Mouse (Mus musculus) hindbrain, embryonic 14.5 days (tissue): ENCODE data around the gene Dock1. TPM values are rescaled to one million over a fixed set of nuclear protein-coding genes. Genes with fewer than 3 reads are reported as not detected.

Experiments used
- ATAC-seq: fragments of 200-750 bp; cut with Nextera tagmentation; 2 replicates; pipeline ENCODE4 v1.8.0; 2017; ENCODE audit warnings: moderate number of reproducible peaks, mild to moderate bottlenecking, moderate TSS enrichment, moderate library complexity; ENCODE audit not compliant: low FRiP score
- DNase-seq: peaks from one replicate; pipeline ENCODE4 v3.0.0-alpha.2; 2015; ENCODE audit warnings: low spot score
- H3K27ac ChIP-seq: fragments of 300-500 bp; sonication (generic); 2 replicates; pipeline ENCODE4 v1.5.1; 2014; ENCODE audit warnings: mild to moderate bottlenecking, moderate library complexity
- H3K27me3 ChIP-seq: fragments of 300-500 bp; sonication (generic); 2 replicates; pipeline ENCODE4 v1.6.1; 2014; ENCODE audit warnings: mild to moderate bottlenecking, low read length, mixed read lengths; ENCODE audit not compliant: control insufficient read depth, insufficient read depth
- H3K36me3 ChIP-seq: fragments of 300-500 bp; sonication (generic); replicated peaks from 2 replicates; pipeline ENCODE4 v1.6.1; 2014; ENCODE audit not compliant: control insufficient read depth, insufficient read depth
- H3K4me1 ChIP-seq: fragments of 300-500 bp; sonication (generic); replicated peaks from 2 replicates; pipeline ENCODE4 v1.6.1; 2014; ENCODE audit warnings: antibody characterized with exemption, low read length, mixed read lengths; ENCODE audit not compliant: control insufficient read depth, insufficient read depth
- H3K4me2 ChIP-seq: fragments of 300-500 bp; sonication (generic); replicated peaks from 2 replicates; pipeline ENCODE4 v1.6.1; 2014; ENCODE audit warnings: mild to moderate bottlenecking, moderate library complexity
- H3K4me3 ChIP-seq: fragments of 300-500 bp; sonication (generic); replicated peaks from 2 replicates; pipeline ENCODE4 v1.5.1; 2014; ENCODE audit warnings: mild to moderate bottlenecking, low read length
- H3K9ac ChIP-seq: fragments of 300-500 bp; sonication (generic); 2 replicates; pipeline ENCODE4 v1.6.1; 2014
- H3K9me3 ChIP-seq: fragments of 300-500 bp; sonication (generic); 2 replicates; pipeline ENCODE4 v1.6.1; 2016; ENCODE audit warnings: low read length; ENCODE audit not compliant: control insufficient read depth
- WGBS: fragments of 180-500 bp; shearing (Covaris S2); extraction: QIAGEN DNeasy Blood & Tissue Kit; methylation state at CpG from one replicate; pipeline ENCODE4 v1.1.7; 2014; 5-methylcytosine and 5-hydroxymethylcytosine counted together
- polyA plus RNA-seq: library from polyadenylated mRNA; unstranded; fragments of >200 nt; fragmentation: Nextera tagmentation; extraction: Ambion mirVana; gene quantifications from 2 replicates; pipeline ENCODE4 v1.2.1, GENCODE M21; 2014

Gene Dock1
- polyA plus RNA-seq, 1 experiment from 2014 or later, result 9.9 TPM

DNA sequence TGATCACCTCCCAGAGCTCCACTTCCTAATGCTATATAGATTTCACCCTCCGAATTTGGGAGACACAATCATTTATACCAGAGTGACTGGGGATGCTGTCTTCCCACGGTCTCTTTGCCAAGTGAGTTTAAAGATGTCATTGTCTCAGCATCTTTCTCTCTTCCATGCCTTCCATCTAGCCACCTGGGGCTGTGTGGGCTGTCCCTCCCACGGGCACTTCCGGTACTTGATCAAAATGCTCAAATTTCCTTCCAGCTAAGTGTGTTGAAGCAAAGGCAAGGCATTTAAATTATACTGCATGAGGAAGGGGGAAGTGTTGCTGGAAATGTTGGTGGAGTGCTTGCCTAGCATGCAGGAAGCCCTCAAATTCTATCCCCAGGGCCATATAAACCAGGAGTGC is 388.6 kb downstream of the Dock1 start:
- no peak overlapping the region for H3K27ac ChIP-seq
- H3K9me3 ChIP-seq, result peaks cover 14% of the 10 kb centered on the region

DNA sequence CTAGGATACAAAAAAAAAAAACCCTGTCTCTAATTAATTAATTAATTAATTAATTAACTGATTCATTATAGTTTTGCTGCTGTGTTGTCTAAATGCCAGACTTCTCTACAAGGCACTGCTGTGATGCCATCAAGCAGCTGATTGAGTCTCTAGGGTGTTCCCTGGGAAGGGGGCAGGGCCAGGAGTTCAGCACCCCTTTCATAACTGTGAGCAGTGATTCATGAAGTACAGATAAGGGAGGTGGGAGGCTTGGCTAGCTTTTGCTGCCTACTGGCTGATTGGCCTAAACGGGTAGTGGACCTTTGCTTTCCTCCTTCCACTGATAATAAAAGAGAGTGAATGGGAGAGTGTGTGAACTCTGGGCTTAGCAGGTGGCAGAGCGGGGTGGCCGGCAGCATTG is 389.1 kb downstream of the Dock1 start:
- DNase-seq, result no peak
- no peak overlapping the region for H3K4me3 ChIP-seq
- no peak overlapping the region for H3K27ac ChIP-seq
- no peaks in the 10 kb centered on the region for H3K4me1 ChIP-seq
- ATAC-seq, result no peak
- H3K9me3 ChIP-seq, result peaks cover 14% of the 10 kb centered on the region
- 83% methylated on average over 3 of the region's 3 CpGs for WGBS
- no peak overlapping the region for H3K9ac ChIP-seq
- no peaks in the 10 kb centered on the region for H3K27me3 ChIP-seq
- H3K36me3 ChIP-seq, result no peaks in the 10 kb centered on the region
- no peak overlapping the region for H3K4me2 ChIP-seq

More for the DNA sequence above, 388.6 kb downstream of the Dock1 start:
- DNase-seq (no peak), ATAC-seq (no peak)
- no peak overlapping the region for H3K4me2 ChIP-seq
- no peaks in the 10 kb centered on the region for H3K36me3 ChIP-seq
- no peaks in the 10 kb centered on the region for H3K4me1 ChIP-seq
- H3K27me3 ChIP-seq, result no peaks in the 10 kb centered on the region
- H3K9ac ChIP-seq, result no peak overlapping the region
- 84% methylated on average over 4 of the region's 4 CpGs for WGBS
- H3K4me3 ChIP-seq, result no peak overlapping the region

DNA sequence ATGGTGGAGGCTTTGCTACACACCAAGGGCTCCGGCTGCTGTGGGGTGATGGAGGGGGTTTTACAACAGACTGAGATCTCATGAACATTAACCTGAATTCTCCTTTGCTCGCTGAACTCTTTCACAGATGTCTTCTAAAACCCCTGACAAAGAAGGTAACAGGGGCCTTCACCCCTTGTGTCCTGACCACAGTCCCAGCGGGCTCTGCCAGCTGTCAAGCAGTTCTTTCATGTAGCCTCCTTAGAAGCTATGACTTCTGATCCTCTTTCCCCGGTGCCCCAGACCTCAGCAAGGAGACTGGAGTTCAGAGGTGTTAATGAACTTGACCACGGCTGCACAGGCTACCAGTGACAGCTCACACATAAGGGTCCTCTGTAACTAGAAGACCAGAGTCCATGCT is 393.4 kb downstream of the Dock1 start:
- Histone ChIP-seq H3K9ac (no peak overlapping the region), H3K36me3 (no peaks in the 10 kb centered on the region), H3K27me3 (no peaks in the 10 kb centered on the region), H3K9me3 (peaks cover 14% of the 10 kb centered on the region), H3K27ac (no peak overlapping the region), H3K4me1 (0 out of 2 replicates have a peak, but pooled peaks cover 3% of the 10 kb centered on the region), H3K4me3 (no peak overlapping the region), H3K4me2 (no peak overlapping the region)
- DNase-seq, result no peak
- no peak for ATAC-seq
- WGBS, result 92% methylated on average over 5 of the region's 5 CpGs

DNA sequence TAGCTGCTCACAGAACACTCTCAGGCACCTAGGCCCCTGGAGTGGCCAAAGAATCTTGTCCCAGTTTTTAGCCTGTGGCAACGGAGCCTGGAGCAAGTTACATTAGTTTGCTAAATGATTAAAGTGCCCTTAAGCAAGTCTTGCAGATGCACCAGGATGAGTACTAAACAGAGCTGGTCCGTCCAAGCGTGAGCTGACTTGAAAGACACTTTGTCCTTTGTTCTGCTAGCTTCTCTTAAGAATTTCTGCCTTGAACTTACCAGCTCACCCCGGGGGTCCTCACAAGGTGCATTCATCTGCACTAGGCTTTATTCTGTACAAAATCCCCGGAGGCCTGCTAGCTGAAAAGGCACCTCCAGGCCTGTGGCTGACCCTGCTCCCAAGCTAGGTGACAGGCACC is 394.8 kb downstream of the Dock1 start:
- WGBS, result 31% methylated on average over 5 of the region's 5 CpGs
- H3K4me2 ChIP-seq, result no peak overlapping the region
- H3K27me3 ChIP-seq, result no peaks in the 10 kb centered on the region
- no peak overlapping the region for H3K4me3 ChIP-seq
- no peak for DNase-seq
- no peak overlapping the region for H3K9ac ChIP-seq
- peaks cover 8% of the 10 kb centered on the region for H3K9me3 ChIP-seq
- H3K36me3 ChIP-seq, result no peaks in the 10 kb centered on the region
- ATAC-seq, result no peak
- H3K27ac ChIP-seq, result no peak overlapping the region
- 0 out of 2 replicates have a peak, but pooled peaks cover 3% of the 10 kb centered on the region for H3K4me1 ChIP-seq

DNA sequence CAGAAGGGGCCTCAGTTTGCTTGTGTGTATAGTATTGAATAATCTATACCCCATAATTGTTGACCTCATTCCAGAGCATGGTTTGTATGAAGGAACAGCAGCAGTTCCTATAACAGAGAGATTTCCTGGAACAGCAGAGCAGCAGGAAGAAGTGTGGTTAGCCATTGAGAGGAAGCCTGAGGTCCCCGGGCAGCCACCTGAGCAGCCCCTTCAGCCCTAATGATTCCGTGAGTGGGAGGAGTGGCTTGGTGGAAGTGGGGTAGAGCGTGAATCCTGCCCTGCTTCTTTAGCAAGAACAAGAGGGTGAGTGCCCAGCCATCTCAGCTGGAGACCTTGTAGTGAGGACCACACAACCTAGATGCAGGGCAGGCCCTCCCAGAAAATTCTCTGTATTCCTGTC is 398.4 kb downstream of the Dock1 start:
- no peak for ATAC-seq
- no peaks in the 10 kb centered on the region for H3K36me3 ChIP-seq

DNA sequence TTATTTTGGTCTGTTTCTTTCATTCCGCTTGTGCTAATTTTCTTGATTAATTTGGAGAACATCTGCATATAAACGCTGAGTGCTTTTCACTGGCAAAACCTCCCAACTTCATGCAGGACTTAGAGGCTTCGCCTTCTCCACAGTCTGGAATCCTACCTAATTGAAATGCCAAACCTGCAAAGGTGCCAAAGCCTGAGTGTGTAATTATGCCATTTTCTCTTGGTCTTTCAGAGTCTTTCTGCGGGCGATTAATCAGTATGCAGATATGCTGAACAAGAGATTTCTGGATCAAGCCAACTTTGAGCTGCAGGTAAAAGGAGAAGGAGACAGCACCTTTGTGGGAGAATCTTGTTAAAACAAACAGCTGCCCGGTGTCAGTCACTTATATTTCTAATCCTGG is 406.4 kb downstream of the Dock1 start:
- ATAC-seq (no peak), DNase-seq (no peak)
- H3K9me3 ChIP-seq, result no peaks in the 10 kb centered on the region
- no peak overlapping the region for H3K4me2 ChIP-seq
- H3K27me3 ChIP-seq, result no peaks in the 10 kb centered on the region
- WGBS, result 80% methylated on average over 6 of the region's 6 CpGs
- H3K4me1 ChIP-seq, result no peaks in the 10 kb centered on the region; the same call in 1 of the 2 replicates
- no peak overlapping the region for H3K27ac ChIP-seq
- H3K36me3 ChIP-seq, result no peaks in the 10 kb centered on the region
- no peak overlapping the region for H3K4me3 ChIP-seq
- H3K9ac ChIP-seq, result no peak overlapping the region

More for the DNA sequence above, 398.4 kb downstream of the Dock1 start:
- 90% methylated on average over 3 of the region's 3 CpGs for WGBS
- Histone ChIP-seq H3K4me1 (0 out of 2 replicates have a peak, but pooled peaks cover 3% of the 10 kb centered on the region), H3K4me3 (no peak overlapping the region), H3K27me3 (no peaks in the 10 kb centered on the region), H3K27ac (no peak overlapping the region), H3K9ac (no peak overlapping the region), H3K9me3 (no peaks in the 10 kb centered on the region), H3K4me2 (no peak overlapping the region)
- DNase-seq, result no peak

DNA sequence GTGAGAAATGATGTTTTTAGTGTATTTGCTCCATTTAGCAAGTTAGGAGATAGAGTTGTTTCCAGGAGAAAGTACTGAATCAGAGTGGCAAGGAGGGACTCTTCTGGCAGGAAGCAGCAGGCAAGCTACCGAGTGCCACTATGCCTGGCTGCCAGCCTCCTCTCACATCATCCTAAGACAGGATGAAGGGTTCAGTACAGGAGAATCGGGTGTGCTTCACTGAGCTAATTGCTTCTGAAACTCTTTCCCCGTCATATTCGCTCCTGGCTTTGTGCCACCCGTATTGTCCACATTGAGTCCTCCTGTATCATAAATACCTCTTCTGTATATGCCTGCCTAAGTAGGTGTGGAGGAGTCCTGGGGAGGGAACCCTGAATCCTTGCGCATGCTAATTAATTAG is 406.9 kb downstream of the Dock1 start:
- Histone ChIP-seq H3K36me3 (no peaks in the 10 kb centered on the region), H3K27me3 (no peaks in the 10 kb centered on the region), H3K4me3 (no peak overlapping the region), H3K9me3 (no peaks in the 10 kb centered on the region), H3K4me2 (no peak overlapping the region), H3K4me1 (no peaks in the 10 kb centered on the region; the same call in 1 of the 2 replicates), H3K27ac (no peak overlapping the region), H3K9ac (no peak overlapping the region)
- no peak for DNase-seq
- no peak for ATAC-seq
- 45% methylated on average over 6 of the region's 6 CpGs for WGBS

DNA sequence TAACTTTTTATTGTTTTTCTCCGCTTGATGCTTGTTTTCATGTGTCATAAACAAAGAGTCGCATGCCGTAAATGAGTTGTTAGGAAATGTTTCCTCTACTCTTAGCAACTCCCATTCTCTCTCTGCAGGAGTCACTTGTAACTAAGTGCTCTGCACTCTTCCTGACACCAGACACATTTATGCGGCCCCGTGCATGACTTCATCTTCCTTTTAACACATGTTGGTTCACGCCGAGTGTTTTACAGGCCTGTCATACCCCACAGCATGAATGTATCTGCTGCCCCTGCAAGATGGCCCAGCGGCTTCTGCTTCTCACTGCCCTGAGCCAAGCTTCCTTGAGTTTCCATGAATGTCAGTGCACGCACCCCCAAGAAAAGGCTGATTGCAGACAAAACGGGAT is 407.4 kb downstream of the Dock1 start:
- DNase-seq, result no peak
- H3K4me3 ChIP-seq, result no peak overlapping the region
- WGBS, result 49% methylated on average over 10 of the region's 10 CpGs

DNA sequence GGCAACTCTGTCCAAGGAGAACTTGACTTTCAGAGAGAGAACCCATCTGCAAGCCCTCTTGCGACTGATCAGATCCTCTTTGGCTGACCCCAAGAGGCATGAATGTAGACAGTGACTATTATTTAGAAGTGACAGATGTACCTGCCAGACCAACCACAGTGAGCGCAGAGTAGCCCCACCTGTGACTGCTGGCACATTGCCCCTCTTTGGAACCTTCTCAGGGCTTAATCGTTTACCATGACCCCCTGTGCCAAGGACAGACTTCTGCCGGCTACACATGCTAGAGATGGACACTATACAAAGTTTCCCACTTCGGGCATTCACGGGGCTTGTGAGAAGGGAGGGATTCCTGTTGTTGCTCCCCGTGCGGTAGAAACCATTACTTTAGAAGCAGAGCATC is 413.0 kb downstream of the Dock1 start:
- H3K4me3 ChIP-seq, result no peak overlapping the region
- WGBS, result 88% methylated on average over 8 of the region's 8 CpGs
- H3K9me3 ChIP-seq, result no peaks in the 10 kb centered on the region
- DNase-seq (no peak), ATAC-seq (no peak)
- H3K27me3 ChIP-seq, result no peaks in the 10 kb centered on the region
- no peak overlapping the region for H3K9ac ChIP-seq
- no peaks in the 10 kb centered on the region for H3K4me1 ChIP-seq
- H3K4me2 ChIP-seq, result no peak overlapping the region
- no peak overlapping the region for H3K27ac ChIP-seq
- no peaks in the 10 kb centered on the region for H3K36me3 ChIP-seq

More for the DNA sequence above, 407.4 kb downstream of the Dock1 start:
- Histone ChIP-seq H3K36me3 (no peaks in the 10 kb centered on the region), H3K27ac (no peak overlapping the region), H3K4me2 (no peak overlapping the region), H3K27me3 (no peaks in the 10 kb centered on the region), H3K9ac (no peak overlapping the region), H3K4me1 (no peaks in the 10 kb centered on the region; the same call in 1 of the 2 replicates), H3K9me3 (no peaks in the 10 kb centered on the region)
- no peak for ATAC-seq

DNA sequence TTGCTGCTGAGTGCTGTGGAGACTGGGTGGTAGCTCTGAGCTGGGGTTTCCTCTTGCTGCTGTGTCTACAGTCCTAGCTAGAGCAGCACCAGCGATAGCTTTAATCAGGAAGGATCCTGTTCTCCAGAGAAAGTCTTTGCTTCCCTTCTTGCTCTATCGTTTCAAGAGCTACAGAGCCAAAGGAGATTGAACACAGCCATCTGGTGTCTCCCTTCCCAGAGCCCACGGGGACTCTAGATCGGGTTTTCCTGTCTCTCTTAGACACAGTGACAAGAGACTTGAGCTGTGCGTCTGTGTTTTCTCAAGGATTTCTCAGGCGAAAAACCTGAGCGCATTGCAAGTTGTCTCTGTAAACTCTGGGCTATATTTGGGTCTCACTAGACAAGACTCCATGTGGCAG is 413.6 kb downstream of the Dock1 start:
- DNase-seq, result no peak
- Histone ChIP-seq H3K4me3 (no peak overlapping the region), H3K27me3 (no peaks in the 10 kb centered on the region), H3K4me1 (no peaks in the 10 kb centered on the region), H3K9ac (no peak overlapping the region), H3K27ac (no peak overlapping the region), H3K36me3 (no peaks in the 10 kb centered on the region), H3K9me3 (no peaks in the 10 kb centered on the region), H3K4me2 (no peak overlapping the region)
- 89% methylated on average over 7 of the region's 7 CpGs for WGBS
- ATAC-seq, result no peak
